Mouse (Mus musculus): ENCODE measurements around the gene Bcl2l11. TPM values are rescaled to one million over a fixed set of nuclear protein-coding genes. Genes with fewer than 3 reads are reported as not detected.
"Not testable (repeated sequence)": the region's sequence is repeated elsewhere in the genome, so short reads cannot be mapped to it uniquely, and the experiment has no call there.

Bcl2l11 gene
- polyA plus RNA-seq, 1 experiment: 13.1 TPM

GRCm38 (mm10) chr2:128087798-128088545 lies 37.9 kb upstream of the Bcl2l11 start:
- H3K4me1 ChIP-seq: peaks cover 52% of the 10 kb centered on the region
- TF ChIP-seq GATA1 (IDR thresholded peaks at IDR 0.05; ENCODE audit: borderline replicate concordance, low read length) (no peak), FLI1 (IDR thresholded peaks at IDR 0.05; ENCODE audit: low read length) (no peak)

DNA sequence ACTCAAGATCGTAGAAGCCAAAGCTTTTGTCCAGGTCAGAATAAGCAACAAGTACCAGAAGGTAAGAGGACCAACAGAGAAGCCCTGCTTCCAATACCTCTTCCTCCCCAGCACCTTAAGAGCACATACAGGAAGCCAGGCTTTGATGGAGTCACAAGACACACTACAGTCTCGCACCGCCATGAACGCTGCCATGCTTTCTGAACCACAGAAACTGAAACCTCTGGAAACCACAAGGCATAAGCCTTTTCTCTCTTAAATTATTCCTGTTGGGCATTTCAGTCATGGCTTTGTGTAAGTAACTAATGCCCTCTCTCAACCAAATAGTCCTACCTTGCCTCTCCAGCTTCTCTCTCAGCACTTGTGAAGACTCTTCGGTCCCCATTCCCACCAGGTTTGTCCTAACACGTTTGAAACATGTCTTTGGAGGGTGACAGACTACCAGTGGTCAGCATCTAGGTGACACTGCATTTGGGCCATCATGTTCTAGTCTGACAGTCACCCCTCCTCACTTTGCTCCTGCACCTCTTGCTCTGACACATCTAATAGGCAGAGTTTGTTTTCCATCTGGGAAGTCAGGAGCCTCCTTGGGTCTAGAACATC lies 35.5 kb upstream of the Bcl2l11 start:
- no peak for TF ChIP-seq FLI1 (IDR thresholded peaks at IDR 0.05; ENCODE audit: low read length)
- Histone ChIP-seq H3K9me3 (no peaks in the 10 kb centered on the region), H3K36me3 (replicated peaks; ENCODE audit: low read length) (no peaks in the 10 kb centered on the region), H3K4me1 (peaks cover 42% of the 10 kb centered on the region), H3K4me3 (replicated peaks) (no peak overlapping the region), H3K27me3 (replicated peaks) (peaks cover 14% of the 10 kb centered on the region)

More at GRCm38 (mm10) chr2:128087798-128088545, 37.9 kb upstream of the Bcl2l11 start:
- Histone ChIP-seq H3K27me3 (replicated peaks) (peaks cover 11% of the 10 kb centered on the region), H3K4me3 (replicated peaks) (no peak overlapping the region), H3K36me3 (replicated peaks; ENCODE audit: low read length) (no peaks in the 10 kb centered on the region), H3K9me3 (no peaks in the 10 kb centered on the region)

GRCm38 (mm10) chr2:128091431-128092369 lies 34.1 kb upstream of the Bcl2l11 start:
- Histone ChIP-seq H3K4me3 (replicated peaks) (no peak overlapping the region), H3K27me3 (replicated peaks) (peaks cover 14% of the 10 kb centered on the region), H3K4me1 (peaks cover 29% of the 10 kb centered on the region), H3K36me3 (replicated peaks; ENCODE audit: low read length) (no peaks in the 10 kb centered on the region), H3K9me3 (no peaks in the 10 kb centered on the region)
- TF ChIP-seq GATA1 (IDR thresholded peaks at IDR 0.05; ENCODE audit: borderline replicate concordance, low read length) (no peak), FLI1 (IDR thresholded peaks at IDR 0.05; ENCODE audit: low read length) (no peak)

DNA sequence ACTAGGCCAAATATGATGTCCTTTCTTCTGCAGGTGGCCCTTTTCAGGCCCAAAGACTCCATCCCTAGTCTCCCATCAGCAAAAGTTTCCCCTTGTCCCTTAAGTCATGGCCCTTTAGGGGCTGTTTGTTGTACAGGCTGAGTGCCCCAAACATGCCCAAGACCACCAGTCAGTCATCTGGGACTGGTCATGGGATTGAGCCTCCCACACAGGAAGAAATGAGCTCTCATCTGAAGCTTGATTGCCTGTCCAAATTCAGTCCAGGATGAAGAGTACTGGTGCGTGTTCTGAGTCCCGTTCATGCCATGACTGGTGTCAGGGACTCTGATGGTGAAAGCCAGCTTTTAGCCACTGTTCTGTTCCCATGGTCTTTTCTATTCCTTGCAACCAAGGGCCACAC lies 33.4 kb upstream of the Bcl2l11 start:
- Histone ChIP-seq H3K4me1 (peaks cover 29% of the 10 kb centered on the region), H3K4me3 (replicated peaks) (no peak overlapping the region), H3K27me3 (replicated peaks) (peaks cover 14% of the 10 kb centered on the region), H3K9me3 (0 out of 2 replicates have a peak, but pooled peaks cover 5% of the 10 kb centered on the region), H3K36me3 (replicated peaks; ENCODE audit: low read length) (no peaks in the 10 kb centered on the region)
- no peak for TF ChIP-seq GATA1 (IDR thresholded peaks at IDR 0.05; ENCODE audit: borderline replicate concordance, low read length)
- no peak for TF ChIP-seq FLI1 (IDR thresholded peaks at IDR 0.05; ENCODE audit: low read length)

- Histone ChIP-seq H3K4me1 (peaks cover 29% of the 10 kb centered on the region), H3K27me3 (replicated peaks) (peaks cover 14% of the 10 kb centered on the region), H3K9me3 (0 out of 2 replicates have a peak, but pooled peaks cover 5% of the 10 kb centered on the region), H3K36me3 (replicated peaks; ENCODE audit: low read length) (no peaks in the 10 kb centered on the region), H3K4me3 (replicated peaks) (no peak overlapping the region)
- TF ChIP-seq FLI1 (IDR thresholded peaks at IDR 0.05; ENCODE audit: low read length) (no peak), GATA1 (IDR thresholded peaks at IDR 0.05; ENCODE audit: borderline replicate concordance, low read length) (no peak)
Observed at GRCm38 (mm10) chr2:128094196-128094595, 31.6 kb upstream of the Bcl2l11 start.

GRCm38 (mm10) chr2:128094602-128095001 lies 31.2 kb upstream of the Bcl2l11 start:
- no peaks in the 10 kb centered on the region for H3K36me3 ChIP-seq (replicated peaks; ENCODE audit: low read length)
- H3K27me3 ChIP-seq (replicated peaks): peaks cover 16% of the 10 kb centered on the region
- 0 out of 2 replicates have a peak, but pooled peaks cover 5% of the 10 kb centered on the region for H3K9me3 ChIP-seq
- H3K4me1 ChIP-seq: peaks cover 29% of the 10 kb centered on the region
- no peak overlapping the region for H3K4me3 ChIP-seq (replicated peaks)
- TF ChIP-seq GATA1 (IDR thresholded peaks at IDR 0.05; ENCODE audit: borderline replicate concordance, low read length) (no peak), FLI1 (IDR thresholded peaks at IDR 0.05; ENCODE audit: low read length) (no peak)

DNA sequence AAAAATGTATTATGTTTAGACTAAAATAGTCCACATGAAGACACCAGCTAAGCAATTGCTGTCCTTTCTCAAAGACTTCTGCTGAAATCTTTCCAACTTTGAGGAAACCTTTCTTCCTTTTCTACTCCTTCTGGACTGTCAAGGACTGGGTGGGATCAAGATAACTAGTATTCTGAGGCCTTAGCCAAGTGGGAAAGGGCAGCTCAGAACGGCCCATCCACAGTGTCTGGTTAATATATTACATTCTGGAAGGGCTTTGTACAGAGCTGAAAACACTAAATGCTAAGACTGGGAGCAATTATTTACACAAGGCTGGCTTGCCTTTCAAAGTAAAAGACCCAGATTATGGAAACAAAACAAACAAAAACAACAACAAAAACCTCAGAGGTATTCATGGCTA lies 30.6 kb upstream of the Bcl2l11 start:
- H3K36me3 ChIP-seq (replicated peaks; ENCODE audit: low read length): no peaks in the 10 kb centered on the region
- H3K4me1 ChIP-seq: peaks cover 29% of the 10 kb centered on the region
- H3K4me3 ChIP-seq (replicated peaks): no peak overlapping the region
- 0 out of 2 replicates have a peak, but pooled peaks cover 5% of the 10 kb centered on the region for H3K9me3 ChIP-seq
- H3K27me3 ChIP-seq (replicated peaks): peaks cover 16% of the 10 kb centered on the region
- no peak for TF ChIP-seq FLI1 (IDR thresholded peaks at IDR 0.05; ENCODE audit: low read length)
- no peak for TF ChIP-seq GATA1 (IDR thresholded peaks at IDR 0.05; ENCODE audit: borderline replicate concordance, low read length)

- H3K27me3 ChIP-seq (replicated peaks): peaks cover 15% of the 10 kb centered on the region
Observed at GRCm38 (mm10) chr2:128096070-128096469, 29.8 kb upstream of the Bcl2l11 start.

GRCm38 (mm10) chr2:128098118-128098517 lies 27.7 kb upstream of the Bcl2l11 start:
- not testable (repeated sequence) for H3K4me1 ChIP-seq; H3K9me3 ChIP-seq; H3K36me3 ChIP-seq (replicated peaks; ENCODE audit: low read length); H3K27me3 ChIP-seq (replicated peaks); H3K4me3 ChIP-seq (replicated peaks)

More at GRCm38 (mm10) chr2:128096070-128096469, 29.8 kb upstream of the Bcl2l11 start:
- H3K36me3 ChIP-seq (replicated peaks; ENCODE audit: low read length): no peaks in the 10 kb centered on the region
- no peak for TF ChIP-seq FLI1 (IDR thresholded peaks at IDR 0.05; ENCODE audit: low read length)
- TF ChIP-seq GATA1 (IDR thresholded peaks at IDR 0.05; ENCODE audit: borderline replicate concordance, low read length): no peak
- peaks cover 22% of the 10 kb centered on the region for H3K4me1 ChIP-seq
- 0 out of 2 replicates have a peak, but pooled peaks cover 5% of the 10 kb centered on the region for H3K9me3 ChIP-seq
- H3K4me3 ChIP-seq (replicated peaks): no peak overlapping the region
